Mouse (Mus musculus) CH12.LX (cell line): ENCODE measurements around the gene Ccdc66.

Experiments used
- HCFC1 ChIP-seq: IDR thresholded peaks from 2 replicates; pipeline ENCODE4 v1.6.1; 2012; ENCODE audit warnings: low read depth, mild to moderate bottlenecking, inconsistent platforms, low read length, improper control_type of control experiment
- JUN ChIP-seq: IDR thresholded peaks from 2 replicates; pipeline ENCODE4 v1.6.1; 2011; ENCODE audit warnings: low read depth, mild to moderate bottlenecking, low read length, improper control_type of control experiment, moderate library complexity; ENCODE audit not compliant: insufficient read depth
- MEF2A ChIP-seq: IDR thresholded peaks from 2 replicates; pipeline ENCODE4 v1.6.1; 2014; ENCODE audit warnings: low read depth, mild to moderate bottlenecking, inconsistent platforms, low read length, improper control_type of control experiment, borderline replicate concordance
- MYC ChIP-seq: IDR thresholded peaks from 2 replicates; pipeline ENCODE4 v1.6.1; 2011; ENCODE audit warnings: low read depth, mild to moderate bottlenecking, improper control_type of control experiment, low read length
- POLR2AphosphoS2 ChIP-seq: IDR thresholded peaks from 2 replicates; pipeline ENCODE4 v1.6.1; 2011; ENCODE audit warnings: low read depth, low read length, improper control_type of control experiment

GRCm38 (mm10) chr14:27436826-27437225 lies 71.4 kb downstream of the Ccdc66 start:
- no peak for TF ChIP-seq HCFC1
- TF ChIP-seq MEF2A, result no peak
- TF ChIP-seq JUN, result no peak
- TF ChIP-seq MYC, result no peak
- TF ChIP-seq POLR2AphosphoS2, result no peak
